Mouse (Mus musculus) myocyte (in vitro differentiated cells): Measurements from ENCODE around the gene Apex2. TPM values are rescaled to one million over a fixed set of nuclear protein-coding genes. Genes with fewer than 3 reads are reported as not detected.

Experiments used
- H3K27me3 ChIP-seq: one replicate; pipeline ENCODE4 v1.6.1; 2011; ENCODE audit not compliant: control insufficient read depth, insufficient read depth, insufficient read length
- H3K36me3 ChIP-seq: one replicate; pipeline ENCODE4 v1.6.1; 2011; ENCODE audit not compliant: control insufficient read depth, insufficient read depth
- H3K4me2 ChIP-seq: one replicate; pipeline ENCODE4 v1.6.1; 2011; ENCODE audit warnings: low read depth, control low read depth
- H3K4me3 ChIP-seq: one replicate; pipeline ENCODE4 v1.5.1; 2011; ENCODE audit warnings: mild to moderate bottlenecking, control low read depth, moderate library complexity
- H3K79me2 ChIP-seq: one replicate; pipeline ENCODE4 v1.6.1; 2011; ENCODE audit not compliant: control insufficient read depth, insufficient read depth
- H3ac ChIP-seq: one replicate; pipeline ENCODE4 v1.6.1; 2011; ENCODE audit not compliant: control insufficient read depth, insufficient read length
- CEBPB ChIP-seq: IDR thresholded peaks from 2 replicates; pipeline ENCODE4 v1.6.1; 2011; ENCODE audit warnings: mild to moderate bottlenecking, moderate library complexity; ENCODE audit not compliant: poor library complexity, insufficient read depth, severe bottlenecking
- E2F4 ChIP-seq: IDR thresholded peaks from one replicate; pipeline ENCODE4 v1.6.1; 2011; ENCODE audit warnings: mild to moderate bottlenecking, control low read depth, moderate library complexity; ENCODE audit not compliant: insufficient read depth
- MAX ChIP-seq: IDR thresholded peaks from one replicate; pipeline ENCODE4 v1.6.1; 2011; ENCODE audit warnings: low read depth, mild to moderate bottlenecking, control low read depth
- MYOD1 ChIP-seq, 3 experiments: IDR thresholded peaks; one replicate each; pipeline ENCODE4 v1.6.1; 2011; ENCODE audit warnings: control low read depth in 2 of 3, low read depth in 2 of 3, mild to moderate bottlenecking in 2 of 3, moderate library complexity in 1 of 3; ENCODE audit not compliant: insufficient read length in 2 of 3, control insufficient read depth in 1 of 3
- MYOG ChIP-seq, 3 experiments: IDR thresholded peaks; one replicate each; pipeline ENCODE4 v1.6.1; 2011; ENCODE audit warnings: control low read depth in 2 of 3, low read depth in 2 of 3, mild to moderate bottlenecking in 2 of 3; ENCODE audit not compliant: insufficient read length in 2 of 3, control insufficient read depth in 1 of 3, insufficient read depth in 1 of 3
- POLR2A ChIP-seq: IDR thresholded peaks from one replicate; pipeline ENCODE4 v1.6.1; 2011; ENCODE audit warnings: low read depth, mild to moderate bottlenecking, control low read depth, moderate library complexity; ENCODE audit not compliant: insufficient read length
- POLR2AphosphoS2 ChIP-seq: IDR thresholded peaks from one replicate; pipeline ENCODE4 v1.6.1; 2011; ENCODE audit warnings: low read depth, control low read depth; ENCODE audit not compliant: insufficient read length
- REST ChIP-seq: IDR thresholded peaks from one replicate; pipeline ENCODE4 v1.6.1; 2011; ENCODE audit warnings: mild to moderate bottlenecking, control low read depth, moderate library complexity; ENCODE audit not compliant: insufficient read depth, insufficient read length
- SRF ChIP-seq: IDR thresholded peaks from one replicate; pipeline ENCODE4 v1.6.1; 2011; ENCODE audit warnings: low read depth; ENCODE audit not compliant: control insufficient read depth, insufficient read length
- TCF12 ChIP-seq: IDR thresholded peaks from one replicate; pipeline ENCODE4 v1.6.1; 2011; ENCODE audit warnings: mild to moderate bottlenecking, control low read depth; ENCODE audit not compliant: poor library complexity, insufficient read depth, severe bottlenecking
- TCF3 ChIP-seq: IDR thresholded peaks from one replicate; pipeline ENCODE4 v1.6.1; 2011; ENCODE audit warnings: low read depth, control low read depth; ENCODE audit not compliant: insufficient read length
- USF1 ChIP-seq: IDR thresholded peaks from one replicate; pipeline ENCODE4 v1.6.1; 2011; ENCODE audit warnings: low read depth, mild to moderate bottlenecking, control low read depth, moderate library complexity
- polyA plus RNA-seq: library from polyadenylated mRNA; unstranded; fragments of >200 nt; fragmentation: generic; extraction: Trizol; gene quantifications from one replicate; pipeline ENCODE4 v1.2.1, GENCODE M21; 2012; ENCODE audit warnings: missing spikeins

The Apex2 gene
- polyA plus RNA-seq: 6.2 TPM

DNA sequence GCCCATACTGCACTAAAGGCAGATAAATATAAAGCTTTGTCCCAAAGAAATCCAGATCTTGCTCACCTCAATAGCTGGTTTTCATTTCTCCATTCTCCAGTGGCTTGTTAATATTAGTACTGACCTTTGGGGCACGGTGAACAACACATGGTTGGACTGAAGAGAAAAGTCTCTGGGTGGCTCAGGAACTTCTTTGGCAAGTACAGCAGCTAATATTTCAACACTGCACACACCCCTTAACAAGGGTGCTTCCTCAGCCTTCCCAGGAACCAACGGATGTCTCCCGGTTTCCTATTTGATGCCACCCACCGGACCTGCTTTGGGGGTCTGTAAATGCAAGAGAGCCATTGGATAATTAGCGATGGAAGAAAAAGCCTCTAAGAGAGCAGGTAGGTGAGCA is at the start of gene Apex2:
Gene Apex2 (minus strand): TSS at position 173 of the 400 bp plus-strand sequence.
- no peaks in the 10 kb centered on the region for H3K27me3 ChIP-seq
- H3K4me2 ChIP-seq: peak within 1 kb of the TSS; percentile 69
- H3K36me3 ChIP-seq: no peaks in the 10 kb centered on the region
- TF ChIP-seq POLR2AphosphoS2: no peak
- TF ChIP-seq POLR2A: no peak
- no peak for TF ChIP-seq SRF
- no peak for TF ChIP-seq TCF3
- TF ChIP-seq MAX: no peak
- no peak for TF ChIP-seq MYOG (IDR thresholded peaks at IDR 0.05; ENCODE audit: control insufficient read depth in 1 of 3, insufficient read depth in 1 of 3, insufficient read length in 2 of 3, low read depth in 2 of 3)
- TF ChIP-seq E2F4: no peak
- no peak for TF ChIP-seq CEBPB
- TF ChIP-seq REST: no peak
- H3K4me3 ChIP-seq: peak within 1 kb of the TSS; percentile 70
- H3ac ChIP-seq: no peak within 1 kb of the TSS
- peaks cover 15% of the 10 kb centered on the region for H3K79me2 ChIP-seq

DNA sequence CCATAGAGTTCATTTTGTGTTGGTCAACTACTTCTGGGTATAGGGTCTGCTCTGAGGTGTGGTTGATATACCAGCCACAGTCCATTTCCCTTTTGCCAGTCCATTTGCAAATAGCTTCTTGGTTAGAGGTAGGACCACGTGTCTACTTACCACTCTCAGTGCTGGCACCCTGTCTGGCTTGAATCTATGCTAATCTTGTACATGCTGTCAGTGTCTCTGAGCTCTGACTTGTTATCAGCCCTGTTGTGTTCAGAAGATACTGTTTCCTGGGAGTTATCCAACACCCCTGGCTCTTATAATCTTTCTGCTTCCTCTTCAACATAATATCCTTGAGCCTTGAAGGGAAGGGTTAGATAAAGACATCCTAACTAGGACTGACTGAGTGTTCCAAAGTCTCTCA is 46.8 kb upstream of the Apex2 start:
- no peak overlapping the region for H3K4me3 ChIP-seq
- no peaks in the 10 kb centered on the region for H3K27me3 ChIP-seq
- no peaks in the 10 kb centered on the region for H3K36me3 ChIP-seq
- no peaks in the 10 kb centered on the region for H3K79me2 ChIP-seq
- TF ChIP-seq MAX: no peak
- TF ChIP-seq E2F4: no peak
- TF ChIP-seq MYOG (IDR thresholded peaks at IDR 0.05; ENCODE audit: control insufficient read depth in 1 of 3, insufficient read depth in 1 of 3, insufficient read length in 2 of 3, low read depth in 2 of 3): no peak
- TF ChIP-seq POLR2AphosphoS2: no peak
- TF ChIP-seq TCF12: no peak
- TF ChIP-seq POLR2A: no peak
- TF ChIP-seq MYOD1 (IDR thresholded peaks at IDR 0.05; ENCODE audit: control insufficient read depth in 1 of 3, insufficient read length in 2 of 3, low read depth in 2 of 3): no peak
- no peak for TF ChIP-seq TCF3
- TF ChIP-seq CEBPB: no peak
- no peak overlapping the region for H3K4me2 ChIP-seq
- no peak overlapping the region for H3ac ChIP-seq

DNA sequence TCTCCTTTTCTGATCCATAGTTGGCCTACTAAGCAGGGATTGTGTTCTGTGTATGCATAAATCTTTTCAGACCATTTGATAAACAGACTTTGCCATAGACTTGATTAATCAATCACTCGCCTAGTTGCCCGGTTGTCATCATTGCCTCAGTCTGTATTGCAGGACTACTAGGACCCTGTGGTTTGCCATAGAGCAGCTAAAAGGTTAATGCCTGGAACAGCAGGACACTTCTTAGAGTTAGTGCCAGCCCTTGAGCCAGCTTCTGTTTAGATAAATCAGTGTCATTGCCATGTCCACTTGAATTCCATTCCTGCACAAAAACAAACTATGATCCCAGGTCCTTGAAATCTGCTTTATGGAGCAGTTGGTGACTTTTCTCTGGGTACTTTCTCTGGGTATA is 9.2 kb upstream of the Apex2 start:
- Histone ChIP-seq H3ac (no peak overlapping the region), H3K4me2 (no peak overlapping the region), H3K4me3 (no peak overlapping the region), H3K79me2 (no peaks in the 10 kb centered on the region), H3K27me3 (no peaks in the 10 kb centered on the region), H3K36me3 (no peaks in the 10 kb centered on the region)
- TF ChIP-seq E2F4 (no peak), POLR2AphosphoS2 (no peak), MYOD1 (IDR thresholded peaks at IDR 0.05; ENCODE audit: control insufficient read depth in 1 of 3, insufficient read length in 2 of 3, low read depth in 2 of 3) (no peak), TCF12 (no peak), MAX (no peak)

DNA sequence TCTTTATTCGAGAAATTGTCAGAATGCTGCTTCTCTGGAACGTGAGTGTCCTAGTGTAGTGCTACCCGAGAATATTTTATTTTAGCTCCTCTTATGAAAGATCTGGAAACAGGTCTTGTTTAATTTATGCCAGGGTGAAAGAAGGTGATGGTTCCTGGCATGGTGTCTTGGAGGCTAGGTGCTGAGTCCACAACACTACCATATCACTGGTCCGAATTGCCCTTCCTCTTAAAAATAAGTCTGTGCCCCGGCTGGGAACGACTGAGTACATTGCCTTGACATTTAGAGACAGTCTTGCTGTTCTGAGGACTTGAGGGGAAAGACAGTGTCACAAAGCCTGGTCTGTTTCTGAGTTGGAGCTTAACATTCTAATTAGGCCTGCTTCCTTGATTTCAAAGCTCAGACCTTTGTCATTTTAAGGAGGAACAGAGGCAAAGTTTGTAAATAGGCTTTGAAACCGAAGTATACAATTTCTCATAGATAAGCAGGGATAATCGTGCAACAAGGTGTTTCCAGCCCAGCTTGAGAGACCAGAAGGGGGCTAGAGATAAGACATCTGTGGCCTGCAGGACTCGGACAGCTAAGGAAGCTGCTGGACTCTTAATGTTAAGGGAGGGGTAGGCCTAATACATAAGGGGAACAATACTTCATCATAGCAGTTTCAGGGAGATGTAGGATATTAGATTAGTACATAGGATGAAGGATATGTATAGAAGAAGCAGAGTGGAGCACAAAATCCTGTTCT is 5.5 kb upstream of the Apex2 start:
- no peaks in the 10 kb centered on the region for H3K36me3 ChIP-seq
- no peaks in the 10 kb centered on the region for H3K79me2 ChIP-seq
- no peak overlapping the region for H3ac ChIP-seq
- no peak for TF ChIP-seq MAX
- TF ChIP-seq E2F4: no peak
- TF ChIP-seq REST: no peak
- no peak for TF ChIP-seq CEBPB
- no peak for TF ChIP-seq POLR2AphosphoS2
- no peak for TF ChIP-seq MYOD1 (IDR thresholded peaks at IDR 0.05; ENCODE audit: control insufficient read depth in 1 of 3, insufficient read length in 2 of 3, low read depth in 2 of 3)
- no peak for TF ChIP-seq TCF3
- TF ChIP-seq POLR2A: no peak
- no peak for TF ChIP-seq SRF
- no peak for TF ChIP-seq USF1
- no peak for TF ChIP-seq MYOG (IDR thresholded peaks at IDR 0.05; ENCODE audit: control insufficient read depth in 1 of 3, insufficient read depth in 1 of 3, insufficient read length in 2 of 3, low read depth in 2 of 3)
- no peak for TF ChIP-seq TCF12
- no peaks in the 10 kb centered on the region for H3K27me3 ChIP-seq
- H3K4me2 ChIP-seq: no peak overlapping the region
- H3K4me3 ChIP-seq: no peak overlapping the region

DNA sequence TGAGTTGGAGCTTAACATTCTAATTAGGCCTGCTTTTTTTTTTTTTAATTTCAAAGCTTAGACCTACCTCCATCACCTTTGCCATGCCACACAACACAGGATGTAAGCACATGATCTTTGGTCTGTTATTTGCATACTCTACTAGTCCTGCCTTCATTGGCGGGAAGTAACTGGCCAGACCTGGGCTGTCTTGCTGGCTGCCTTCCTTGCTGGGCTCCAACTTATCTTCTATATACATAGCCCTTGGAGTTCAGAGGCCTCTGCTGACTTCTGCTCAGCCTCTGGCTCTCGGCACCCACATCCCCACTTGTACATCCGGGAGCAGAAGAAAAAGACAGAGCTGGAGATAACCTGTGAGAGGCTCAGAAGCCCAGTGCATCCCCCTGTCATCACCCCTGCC is 4.5 kb upstream of the Apex2 start:
- Histone ChIP-seq H3K4me2 (no peak overlapping the region), H3K27me3 (no peaks in the 10 kb centered on the region), H3K4me3 (no peak overlapping the region), H3ac (no peak overlapping the region), H3K79me2 (no peaks in the 10 kb centered on the region), H3K36me3 (no peaks in the 10 kb centered on the region)
- TF ChIP-seq TCF12 (no peak), CEBPB (no peak), POLR2A (no peak), REST (no peak), MYOG (IDR thresholded peaks at IDR 0.05; ENCODE audit: control insufficient read depth in 1 of 3, insufficient read depth in 1 of 3, insufficient read length in 2 of 3, low read depth in 2 of 3) (no peak), POLR2AphosphoS2 (no peak)
